17 mouse cellular contexts compared by ENCODE assay signal in the genomic region with DNA sequence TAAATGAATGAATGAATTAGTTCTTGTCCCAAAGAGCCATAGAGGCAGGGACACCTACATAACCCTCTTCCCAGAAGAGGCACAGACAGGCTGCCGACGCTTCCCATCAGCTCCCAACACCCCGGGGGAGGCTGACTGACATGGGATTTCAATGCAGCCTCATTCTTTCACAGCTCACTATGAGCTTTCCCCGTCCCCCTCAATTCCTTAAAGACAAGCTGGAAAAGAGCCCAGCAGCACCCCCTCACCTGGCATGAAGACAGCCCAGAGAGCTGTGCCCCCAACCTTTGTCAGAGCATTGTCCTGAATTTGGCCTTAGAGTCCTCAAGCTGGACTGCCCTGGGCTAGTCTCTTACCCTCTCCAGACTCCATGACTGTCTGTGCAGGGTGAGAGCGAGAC.
DNase-seq lines count a peak whose midpoint lies in the region; ATAC-seq and TF ChIP-seq lines count a peak whose summit lies in the region.
"Had no signal": no experiment of that assay in that cellular context is flagged by ENCODE, and none has a peak within 500 bp of the region (broad histone marks: within the 10 kb centered on the region; RNA-seq: fewer than 3 reads in every experiment).

No protein-coding gene starts in this region.

- H3K4me3 ChIP-seq in heart, postnatal 0 days (ENCODE audit: low read depth, low read length), result no peak overlapping the region
- no peak overlapping the region for H3K4me3 ChIP-seq in midbrain, postnatal 0 days (ENCODE audit: low read depth, low read length)
- no peak overlapping the region for H3K4me3 ChIP-seq in midbrain, embryonic 14.5 days (replicated peaks; ENCODE audit: low read depth, low read length)
- H3K4me3 ChIP-seq in limb, embryonic 12.5 days (replicated peaks), result no peak overlapping the region
- H3K4me3 ChIP-seq: limb, embryonic 13.5 days had no signal

- no peaks in the 10 kb centered on the region for H3K36me3 ChIP-seq in heart, postnatal 0 days (replicated peaks; ENCODE audit: control insufficient read depth, insufficient read depth, low read length)
- H3K36me3 ChIP-seq in midbrain, postnatal 0 days (ENCODE audit: insufficient read depth, low read length), result no peaks in the 10 kb centered on the region
- no peaks in the 10 kb centered on the region for H3K36me3 ChIP-seq in midbrain, embryonic 14.5 days (ENCODE audit: control insufficient read depth, insufficient read depth, low read length)
- no peaks in the 10 kb centered on the region for H3K36me3 ChIP-seq in limb, embryonic 12.5 days
- H3K36me3 ChIP-seq: limb, embryonic 13.5 days had no signal

- WGBS in heart, postnatal 0 days, result 42% methylated on average over 5 of the region's 5 CpGs
- WGBS in midbrain, postnatal 0 days, result 34% methylated on average over 5 of the region's 5 CpGs
- 23% methylated on average over 5 of the region's 5 CpGs for WGBS in midbrain, embryonic 14.5 days
- WGBS in limb, embryonic 12.5 days, result 65% methylated on average over 5 of the region's 5 CpGs

- DNase-seq in frontal cortex, adult 2 months (ENCODE audit: extremely low spot score in 1 of 2, low spot score in 1 of 2), result peak; percentile 48 to 73
- DNase-seq in heart, postnatal 0 days (ENCODE audit: low spot score), result no peak
- no peak for DNase-seq in heart, postnatal 25 days (ENCODE audit: low spot score)
- DNase-seq in midbrain, postnatal 0 days (ENCODE audit: low spot score), result no peak
- no peak for DNase-seq in midbrain, embryonic 14.5 days
- DNase-seq in cerebellum, adult 18-20 months, result no peak
- DNase-seq: adrenal gland, adult 2 months; cerebellum, adult 11 months; cerebellum, postnatal 25 days; gastrocnemius, postnatal 25 days; kidney, adult 8-10 months; kidney, postnatal 25 days; lung, postnatal 10 days had no signal

- H3K4me2 ChIP-seq in heart, postnatal 0 days (ENCODE audit: low read depth, low read length), result no peak overlapping the region
- no peak overlapping the region for H3K4me2 ChIP-seq in midbrain, postnatal 0 days (ENCODE audit: low read depth, low read length, poor library complexity, severe bottlenecking)
- H3K4me2 ChIP-seq in midbrain, embryonic 14.5 days (ENCODE audit: low read length), result no peak overlapping the region
- H3K4me2 ChIP-seq in limb, embryonic 12.5 days, result no peak overlapping the region
- H3K4me2 ChIP-seq: limb, embryonic 13.5 days had no signal

- no peak for TF ChIP-seq CTCF in heart, postnatal 0 days (IDR thresholded peaks at IDR 0.05; ENCODE audit: low read depth)
- no peak for TF ChIP-seq CTCF in midbrain, postnatal 0 days (IDR thresholded peaks at IDR 0.05)

- intact Hi-C loops in heart, postnatal 25 days (cut with DNase I), result no loop called here

- 0 out of 2 replicates have a peak overlapping the region, but pooled peaks have one; percentile 8 for H3K9ac ChIP-seq in heart, postnatal 0 days (replicated peaks; ENCODE audit: low read depth, low read length)
- H3K9ac ChIP-seq in midbrain, postnatal 0 days (replicated peaks; ENCODE audit: low read length, poor library complexity, severe bottlenecking), result no peak overlapping the region
- no peak overlapping the region for H3K9ac ChIP-seq in midbrain, embryonic 14.5 days (replicated peaks; ENCODE audit: low read length)
- H3K9ac ChIP-seq in limb, embryonic 12.5 days (replicated peaks), result no peak overlapping the region
- H3K9ac ChIP-seq: limb, embryonic 13.5 days had no signal

- H3K27ac ChIP-seq in heart, postnatal 0 days (ENCODE audit: low read depth), result peak overlapping the region; percentile 57
- peak overlapping the region; percentile 21 for H3K27ac ChIP-seq in midbrain, postnatal 0 days (ENCODE audit: low read depth, low read length)
- H3K27ac ChIP-seq in midbrain, embryonic 14.5 days (replicated peaks; ENCODE audit: low read depth, low read length), result no peak overlapping the region
- H3K27ac ChIP-seq in limb, embryonic 12.5 days, result peak overlapping the region; percentile 66
- H3K27ac ChIP-seq: limb, embryonic 13.5 days had no signal

- ATAC-seq in frontal cortex, adult (ENCODE audit: low TSS enrichment), result no peak
- ATAC-seq in heart, postnatal 0 days (ENCODE audit: insufficient read depth, low read depth), result no peak
- ATAC-seq in midbrain, postnatal 0 days (ENCODE audit: low FRiP score), result no peak
- ATAC-seq in midbrain, embryonic 14.5 days (ENCODE audit: low FRiP score, low TSS enrichment), result no peak
- ATAC-seq in limb, embryonic 12.5 days (ENCODE audit: insufficient number of reproducible peaks, insufficient read depth, low FRiP score, low TSS enrichment, low read depth), result no peak
- ATAC-seq: inflammation-experienced regulatory T-cells, adult 6 months had no signal

- H3K9me3 ChIP-seq in heart, postnatal 0 days (replicated peaks; ENCODE audit: control insufficient read depth, low read length), result no peaks in the 10 kb centered on the region
- H3K9me3 ChIP-seq in midbrain, postnatal 0 days (ENCODE audit: low read length), result no peaks in the 10 kb centered on the region
- H3K9me3 ChIP-seq in midbrain, embryonic 14.5 days (ENCODE audit: control insufficient read depth, low read length), result no peaks in the 10 kb centered on the region
- no peaks in the 10 kb centered on the region for H3K9me3 ChIP-seq in limb, embryonic 12.5 days
- H3K9me3 ChIP-seq: limb, embryonic 13.5 days had no signal

- peaks cover 49% of the 10 kb centered on the region for H3K4me1 ChIP-seq in heart, postnatal 0 days (ENCODE audit: control insufficient read depth, insufficient read depth)
- H3K4me1 ChIP-seq in midbrain, postnatal 0 days (ENCODE audit: insufficient read depth, low read length), result peaks cover 27% of the 10 kb centered on the region
- H3K4me1 ChIP-seq in midbrain, embryonic 14.5 days (ENCODE audit: control insufficient read depth, insufficient read depth, low read length), result peaks cover 36% of the 10 kb centered on the region
- H3K4me1 ChIP-seq in limb, embryonic 12.5 days (replicated peaks), result peaks cover 44% of the 10 kb centered on the region

- H3K27me3 ChIP-seq in heart, postnatal 0 days (ENCODE audit: control insufficient read depth, insufficient read depth, low read length), result no peaks in the 10 kb centered on the region
- no peaks in the 10 kb centered on the region for H3K27me3 ChIP-seq in midbrain, postnatal 0 days (ENCODE audit: insufficient read depth, low read length)
- H3K27me3 ChIP-seq in midbrain, embryonic 14.5 days (ENCODE audit: control insufficient read depth, insufficient read depth, low read length), result no peaks in the 10 kb centered on the region
- no peaks in the 10 kb centered on the region for H3K27me3 ChIP-seq in limb, embryonic 12.5 days
- H3K27me3 ChIP-seq: limb, embryonic 13.5 days had no signal

- TF ChIP-seq EP300 in heart, postnatal 0 days (IDR thresholded peaks at IDR 0.05; ENCODE audit: low read depth), result no peak

Comparison
In these comparisons a context has a peak if more than half of its experiments do, and no peak if none do; other contexts are left out.
1. DNase-seq: peak in frontal cortex, adult 2 months (2 of 2); none in heart, postnatal 0 days (single experiment), heart, postnatal 25 days (single experiment), midbrain, postnatal 0 days (single experiment), midbrain, embryonic 14.5 days (single experiment) and cerebellum, adult 18-20 months (0 of 2).